Mouse (Mus musculus): ENCODE data around the gene Foxm1. TPM values are rescaled to one million over a fixed set of nuclear protein-coding genes. Genes with fewer than 3 reads are reported as not detected.

Foxm1 gene
- polyA plus RNA-seq, 1 experiment from 2014 or later: 4.8 TPM

DNA sequence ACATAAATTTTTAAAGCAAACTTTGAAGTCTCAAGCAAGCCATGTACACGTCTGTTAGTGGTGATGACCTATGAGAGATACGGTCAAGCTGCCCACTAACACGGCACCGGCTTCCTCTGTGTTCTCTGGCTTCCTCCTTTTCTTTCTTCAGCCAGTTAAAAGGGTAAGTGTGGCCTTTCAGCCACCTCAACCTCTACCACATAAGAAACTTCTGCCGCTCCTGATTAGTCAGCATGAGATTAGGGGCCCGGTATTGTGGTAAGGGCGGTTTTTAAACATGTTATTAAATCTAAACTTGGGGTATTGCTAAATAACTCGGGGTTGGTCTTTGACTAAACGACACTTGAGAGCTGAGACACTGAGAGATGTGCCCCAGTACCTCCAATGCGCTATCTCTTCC, 17.1 kb upstream of the Foxm1 start:
- Histone ChIP-seq H3K27ac (ENCODE audit: low read length) (no peak overlapping the region), H3K9me3 (replicated peaks; ENCODE audit: control insufficient read depth, low read length, poor library complexity, severe bottlenecking) (no peaks in the 10 kb centered on the region), H3K9ac (ENCODE audit: low read depth, low read length) (no peak overlapping the region), H3K36me3 (ENCODE audit: control insufficient read depth, insufficient read depth, low read length) (no peaks in the 10 kb centered on the region), H3K4me3 (ENCODE audit: low read depth, low read length) (no peak overlapping the region), H3K4me1 (ENCODE audit: control insufficient read depth, insufficient read depth, low read length) (no peaks in the 10 kb centered on the region), H3K4me2 (ENCODE audit: low read length) (no peak overlapping the region), H3K27me3 (ENCODE audit: control insufficient read depth, insufficient read depth, low read depth, low read length) (no peaks in the 10 kb centered on the region)
- no peak for ATAC-seq
- 94% methylated on average over 10 of the region's 10 CpGs for WGBS

DNA sequence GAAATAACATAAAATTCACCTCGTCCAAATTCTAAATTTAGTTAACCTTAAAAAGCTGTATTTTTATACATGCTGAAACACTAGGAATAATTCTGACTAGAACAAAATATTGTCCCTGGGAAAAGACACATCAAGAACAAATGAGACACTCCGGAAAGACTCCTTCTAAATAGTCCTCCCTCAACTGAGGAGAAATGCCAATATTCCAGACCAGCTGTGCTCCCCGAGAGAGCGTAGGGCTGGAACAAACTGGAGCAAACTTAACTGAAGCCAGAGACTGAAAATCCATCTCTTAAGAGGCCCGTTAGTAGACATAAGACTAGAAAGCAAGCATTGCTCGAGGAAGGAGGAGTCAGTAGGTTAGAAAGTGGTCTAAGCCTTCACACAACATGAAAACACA, 16.0 kb upstream of the Foxm1 start:
- WGBS: 95% methylated on average over 6 of the region's 6 CpGs
- no peak for ATAC-seq
- Histone ChIP-seq H3K4me3 (ENCODE audit: low read depth, low read length) (no peak overlapping the region), H3K4me2 (ENCODE audit: low read length) (no peak overlapping the region), H3K4me1 (ENCODE audit: control insufficient read depth, insufficient read depth, low read length) (no peaks in the 10 kb centered on the region), H3K9ac (ENCODE audit: low read depth, low read length) (no peak overlapping the region), H3K9me3 (replicated peaks; ENCODE audit: control insufficient read depth, low read length, poor library complexity, severe bottlenecking) (no peaks in the 10 kb centered on the region), H3K36me3 (ENCODE audit: control insufficient read depth, insufficient read depth, low read length) (peaks cover 2% of the 10 kb centered on the region; the same call in 1 of the 2 replicates), H3K27me3 (ENCODE audit: control insufficient read depth, insufficient read depth, low read depth, low read length) (no peaks in the 10 kb centered on the region), H3K27ac (ENCODE audit: low read length) (no peak overlapping the region)

DNA sequence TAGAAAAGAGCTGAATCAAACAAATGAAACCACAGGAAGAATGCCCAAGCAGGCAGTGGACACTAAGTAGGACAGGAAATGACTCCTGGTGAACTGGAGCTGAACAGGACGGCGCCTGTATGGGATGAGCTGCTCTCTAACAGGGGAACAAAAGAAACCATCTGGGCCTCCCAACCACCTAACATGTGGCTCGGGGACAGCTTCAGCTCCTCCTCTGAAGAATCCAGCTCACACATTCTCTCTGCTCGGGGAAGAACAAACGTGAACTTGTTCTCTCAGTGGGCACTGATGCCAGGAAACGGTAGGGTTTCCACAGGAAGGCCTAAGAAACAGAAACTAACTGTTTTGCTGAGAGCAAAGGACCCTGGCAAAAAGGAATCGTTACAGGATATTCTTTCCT, 13.1 kb upstream of the Foxm1 start:
- H3K4me2 ChIP-seq (ENCODE audit: low read length): no peak overlapping the region
- peaks cover 5% of the 10 kb centered on the region; the same call in 1 of the 2 replicates for H3K36me3 ChIP-seq (ENCODE audit: control insufficient read depth, insufficient read depth, low read length)
- no peak for ATAC-seq
- H3K9ac ChIP-seq (ENCODE audit: low read depth, low read length): no peak overlapping the region
- H3K4me1 ChIP-seq (ENCODE audit: control insufficient read depth, insufficient read depth, low read length): peaks cover 8% of the 10 kb centered on the region
- no peaks in the 10 kb centered on the region for H3K9me3 ChIP-seq (replicated peaks; ENCODE audit: control insufficient read depth, low read length, poor library complexity, severe bottlenecking)
- 48% methylated on average over 7 of the region's 7 CpGs for WGBS
- no peaks in the 10 kb centered on the region for H3K27me3 ChIP-seq (ENCODE audit: control insufficient read depth, insufficient read depth, low read depth, low read length)
- no peak overlapping the region for H3K4me3 ChIP-seq (ENCODE audit: low read depth, low read length)
- H3K27ac ChIP-seq (ENCODE audit: low read length): no peak overlapping the region

DNA sequence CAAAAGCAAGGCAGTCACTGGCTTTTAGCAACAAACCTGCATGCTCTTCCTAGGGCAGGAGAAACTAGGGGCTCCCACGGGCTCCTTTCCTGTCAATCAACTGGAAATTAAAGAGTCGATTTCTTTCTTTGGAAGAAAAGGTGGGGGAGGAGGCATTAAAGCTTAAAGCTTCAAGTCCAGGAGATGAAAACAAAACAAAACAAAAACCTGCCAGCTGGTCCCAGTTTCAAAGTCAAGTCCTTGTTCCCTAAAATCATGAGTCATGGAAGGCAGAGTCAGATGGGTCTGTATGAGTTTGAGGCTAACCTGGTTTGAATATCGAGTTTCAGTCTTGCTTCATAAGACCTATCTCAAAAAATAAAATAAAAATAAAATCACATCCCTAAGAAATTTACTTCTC, 8.6 kb upstream of the Foxm1 start:
- H3K9me3 ChIP-seq (replicated peaks; ENCODE audit: control insufficient read depth, low read length, poor library complexity, severe bottlenecking): no peaks in the 10 kb centered on the region
- peaks cover 7% of the 10 kb centered on the region; the same call in 1 of the 2 replicates for H3K36me3 ChIP-seq (ENCODE audit: control insufficient read depth, insufficient read depth, low read length)
- 35% methylated on average over 3 of the region's 3 CpGs for WGBS
- H3K27me3 ChIP-seq (ENCODE audit: control insufficient read depth, insufficient read depth, low read depth, low read length): no peaks in the 10 kb centered on the region
- ATAC-seq: no peak
- no peak overlapping the region for H3K4me3 ChIP-seq (ENCODE audit: low read depth, low read length)
- peaks cover 9% of the 10 kb centered on the region for H3K4me1 ChIP-seq (ENCODE audit: control insufficient read depth, insufficient read depth, low read length)
- no peak overlapping the region for H3K27ac ChIP-seq (ENCODE audit: low read length)
- peak overlapping the region; percentile 59 for H3K4me2 ChIP-seq (ENCODE audit: low read length)
- H3K9ac ChIP-seq (ENCODE audit: low read depth, low read length): no peak overlapping the region

DNA sequence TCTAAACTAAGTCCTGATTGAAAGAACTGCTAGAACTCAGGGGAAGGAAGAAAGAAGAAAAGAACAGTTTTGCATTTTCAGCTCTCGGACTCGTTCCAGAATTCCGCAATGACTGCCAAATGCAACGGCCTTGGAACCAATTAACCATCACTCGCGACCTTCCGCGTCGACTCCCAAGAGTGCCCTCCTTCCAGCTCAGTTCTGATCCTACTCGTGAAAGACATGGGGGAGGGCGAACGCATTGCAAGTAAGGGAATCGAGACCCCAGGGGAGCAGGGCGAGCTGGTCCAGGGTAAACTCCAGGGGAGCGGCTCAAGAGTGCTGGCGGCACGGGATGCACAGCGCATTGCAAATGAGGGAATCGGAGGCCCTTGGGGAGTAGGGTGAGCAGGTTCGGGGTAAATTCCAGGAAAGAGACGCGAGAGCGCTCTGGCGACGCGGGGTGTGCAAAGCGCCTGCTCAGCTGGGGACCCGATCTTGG, 7.5 kb upstream of the Foxm1 start:
- Histone ChIP-seq H3K36me3 (ENCODE audit: control insufficient read depth, insufficient read depth, low read length) (peaks cover 7% of the 10 kb centered on the region; the same call in 1 of the 2 replicates), H3K27me3 (ENCODE audit: control insufficient read depth, insufficient read depth, low read depth, low read length) (no peaks in the 10 kb centered on the region), H3K9me3 (replicated peaks; ENCODE audit: control insufficient read depth, low read length, poor library complexity, severe bottlenecking) (no peaks in the 10 kb centered on the region), H3K9ac (ENCODE audit: low read depth, low read length) (peak overlapping the region; percentile 85), H3K4me1 (ENCODE audit: control insufficient read depth, insufficient read depth, low read length) (peaks cover 10% of the 10 kb centered on the region), H3K4me3 (ENCODE audit: low read depth, low read length) (peak overlapping the region; percentile 78), H3K27ac (ENCODE audit: low read length) (peak overlapping the region; percentile 84), H3K4me2 (ENCODE audit: low read length) (peak overlapping the region; percentile 59)
- ATAC-seq: peak; percentile 74
- under 1% methylated on average over 28 of the region's 28 CpGs for WGBS

DNA sequence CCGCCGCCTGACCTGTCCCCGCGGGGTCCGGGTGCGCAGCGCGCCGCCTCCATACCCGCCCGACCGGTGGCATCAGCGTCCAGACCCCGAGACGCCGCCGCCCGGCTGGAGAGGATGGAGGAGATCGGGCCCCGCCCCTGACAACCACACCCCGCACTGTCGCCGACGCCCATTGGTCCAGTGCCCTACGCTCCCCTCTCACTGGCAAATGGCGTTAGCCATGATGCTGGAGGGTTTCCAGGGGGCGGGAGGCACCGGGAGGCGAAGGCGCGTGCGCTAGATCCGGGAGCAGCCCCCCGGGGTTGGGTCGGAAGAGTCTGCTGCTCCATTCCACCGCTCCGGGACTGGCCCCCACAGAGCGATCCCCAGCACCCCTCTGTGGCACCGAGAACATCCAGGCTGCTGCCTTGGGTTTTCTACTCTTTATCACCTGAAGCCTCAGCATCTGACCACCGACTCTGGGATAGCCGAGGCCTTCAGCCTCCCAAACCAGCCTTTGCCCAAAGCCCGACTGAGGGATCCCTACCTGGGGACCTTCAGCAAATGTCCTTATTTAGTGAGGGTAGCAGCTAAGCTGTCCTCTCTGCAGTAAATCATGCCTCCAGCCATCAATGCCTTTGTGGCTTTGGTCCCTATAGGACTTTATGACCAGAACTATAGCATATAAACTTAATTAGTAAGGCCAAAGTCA, 6.9 kb upstream of the Foxm1 start, which contains the start of gene Tulp3:
Tulp3 (minus strand) TSS at position 126 of the 691 bp plus-strand sequence.
- H3K36me3 ChIP-seq (ENCODE audit: control insufficient read depth, insufficient read depth, low read length): peaks cover 6% of the 10 kb centered on the region; the same call in 1 of the 2 replicates
- H3K27ac ChIP-seq (ENCODE audit: low read length): peak within 1 kb of the TSS; percentile 84
- H3K4me1 ChIP-seq (ENCODE audit: control insufficient read depth, insufficient read depth, low read length): peaks cover 15% of the 10 kb centered on the region
- H3K9me3 ChIP-seq (replicated peaks; ENCODE audit: control insufficient read depth, low read length, poor library complexity, severe bottlenecking): no peaks in the 10 kb centered on the region
- no peaks in the 10 kb centered on the region for H3K27me3 ChIP-seq (ENCODE audit: control insufficient read depth, insufficient read depth, low read depth, low read length)
- under 1% methylated on average over 29 of the region's 42 CpGs for WGBS
- ATAC-seq: peak; percentile 99
- peak within 1 kb of the TSS; percentile 78 for H3K4me3 ChIP-seq (ENCODE audit: low read depth, low read length)
- H3K9ac ChIP-seq (ENCODE audit: low read depth, low read length): peak within 1 kb of the TSS; percentile 85
- H3K4me2 ChIP-seq (ENCODE audit: low read length): peak within 1 kb of the TSS; percentile 59

DNA sequence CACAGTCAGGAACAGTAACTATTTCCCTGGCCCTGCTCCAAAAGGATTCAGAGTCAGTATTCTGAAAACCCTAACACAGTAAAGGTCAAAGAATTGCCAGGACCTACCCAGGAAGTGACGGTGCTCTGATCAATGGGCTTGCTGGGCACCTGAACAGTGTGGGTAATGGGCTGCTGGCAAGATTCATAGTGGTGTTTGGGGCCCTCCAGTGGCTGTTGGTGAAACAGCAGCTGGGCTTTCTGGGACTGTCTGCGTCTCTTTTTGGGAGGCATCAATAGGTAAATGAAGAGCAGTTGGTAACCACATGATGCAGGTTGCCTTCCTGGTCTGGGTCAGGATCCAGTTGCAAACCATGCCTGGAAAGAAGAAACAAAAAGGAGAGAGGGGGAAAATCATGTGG, 3.8 kb upstream of the Foxm1 start:
- Histone ChIP-seq H3K27me3 (ENCODE audit: control insufficient read depth, insufficient read depth, low read depth, low read length) (no peaks in the 10 kb centered on the region), H3K9ac (ENCODE audit: low read depth, low read length) (no peak overlapping the region), H3K36me3 (ENCODE audit: control insufficient read depth, insufficient read depth, low read length) (0 out of 2 replicates have a peak, but pooled peaks cover 2% of the 10 kb centered on the region), H3K9me3 (replicated peaks; ENCODE audit: control insufficient read depth, low read length, poor library complexity, severe bottlenecking) (no peaks in the 10 kb centered on the region), H3K4me2 (ENCODE audit: low read length) (no peak overlapping the region), H3K4me1 (ENCODE audit: control insufficient read depth, insufficient read depth, low read length) (peaks cover 25% of the 10 kb centered on the region), H3K4me3 (ENCODE audit: low read depth, low read length) (no peak overlapping the region), H3K27ac (ENCODE audit: low read length) (no peak overlapping the region)
- WGBS: 7% methylated on average over 2 of the region's 2 CpGs
- no peak for ATAC-seq

DNA sequence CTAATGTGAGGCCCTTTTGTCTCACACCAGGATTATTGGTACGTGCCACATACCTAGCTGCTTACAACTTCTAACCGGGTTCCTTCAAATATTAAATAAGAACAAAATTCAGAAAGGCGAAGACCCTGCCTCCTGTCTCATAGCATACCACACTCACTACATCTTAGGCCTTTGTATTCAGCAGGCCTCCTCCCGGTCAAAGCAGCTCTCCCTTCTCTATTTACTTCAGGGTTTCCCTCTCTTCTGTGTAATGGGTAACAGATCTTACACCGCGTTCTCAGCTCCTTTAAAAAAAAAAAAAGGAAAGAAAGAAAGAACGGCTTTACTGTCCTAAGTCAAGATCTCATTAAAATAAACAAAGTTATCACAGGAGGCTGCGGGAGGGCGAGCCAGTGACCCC, 866 bp upstream of the Foxm1 start:
- Histone ChIP-seq H3K9ac (ENCODE audit: low read depth, low read length) (peak overlapping the region; percentile 90), H3K27me3 (ENCODE audit: control insufficient read depth, insufficient read depth, low read depth, low read length) (no peaks in the 10 kb centered on the region), H3K27ac (ENCODE audit: low read length) (peak overlapping the region; percentile 88), H3K4me3 (ENCODE audit: low read depth, low read length) (peak overlapping the region; percentile 93), H3K9me3 (replicated peaks; ENCODE audit: control insufficient read depth, low read length, poor library complexity, severe bottlenecking) (no peaks in the 10 kb centered on the region), H3K4me1 (ENCODE audit: control insufficient read depth, insufficient read depth, low read length) (peaks cover 18% of the 10 kb centered on the region), H3K4me2 (ENCODE audit: low read length) (peak overlapping the region; percentile 100), H3K36me3 (ENCODE audit: control insufficient read depth, insufficient read depth, low read length) (0 out of 2 replicates have a peak, but pooled peaks cover 2% of the 10 kb centered on the region)
- WGBS: 11% methylated on average over 9 of the region's 9 CpGs
- no peak for ATAC-seq

Measured in midbrain, embryonic 16.5 days (tissue).